Mouse (Mus musculus): ENCODE measurements around the gene Gadd45b. TPM values are rescaled to one million over a fixed set of nuclear protein-coding genes. Genes with fewer than 3 reads are reported as not detected.
A peak's percentile ranks its signal among the peaks of the same experiment; 100 is the strongest.

Gene Gadd45b
- total RNA-seq, 2 experiments from 2014 or later = 17.0 to 17.5 TPM

- TF ChIP-seq CTCF (conservative IDR thresholded peaks at IDR 0.05) = no peak
- Histone ChIP-seq H3K4me3 (peak overlapping the region; percentile 32; the same call in 1 of the 2 replicates), H3K27ac (no peak overlapping the region)
- no peak for DNase-seq (ENCODE audit: low spot score in 2 of 2)
These were observed 3.6 kb downstream of the Gadd45b start for GRCm38 (mm10) chr10:80933421-80933979.

- DNase-seq (ENCODE audit: low spot score in 2 of 2) = no peak
- TF ChIP-seq CTCF (conservative IDR thresholded peaks at IDR 0.05) = no peak
- Histone ChIP-seq H3K27ac (no peak overlapping the region), H3K4me3 (no peak overlapping the region)
These were observed 4.5 kb downstream of the Gadd45b start for GRCm38 (mm10) chr10:80934136-80934985.

- no peak overlapping the region for H3K27ac ChIP-seq
- peak; percentile 19; the same call in 1 of the 2 replicates for TF ChIP-seq CTCF (conservative IDR thresholded peaks at IDR 0.05)
- no peak for DNase-seq (ENCODE audit: low spot score in 2 of 2)
- H3K4me3 ChIP-seq = no peak overlapping the region
These were observed 5.4 kb downstream of the Gadd45b start for GRCm38 (mm10) chr10:80935241-80935640.

GRCm38 (mm10) chr10:80935698-80936097 is 5.8 kb downstream of the Gadd45b start:
- no peak for TF ChIP-seq CTCF (conservative IDR thresholded peaks at IDR 0.05)
- H3K27ac ChIP-seq = no peak overlapping the region
- no peak overlapping the region; the same call in 1 of the 2 replicates for H3K4me3 ChIP-seq
- DNase-seq (ENCODE audit: low spot score in 2 of 2) = no peak

GRCm38 (mm10) chr10:80936135-80936809 is 6.4 kb downstream of the Gadd45b start:
- peak overlapping the region; percentile 30 for H3K4me3 ChIP-seq
- DNase-seq (ENCODE audit: low spot score in 2 of 2) = peak; percentile 34 to 51
- TF ChIP-seq CTCF (conservative IDR thresholded peaks at IDR 0.05) = no peak
- H3K27ac ChIP-seq = peak overlapping the region; percentile 40

GRCm38 (mm10) chr10:80936810-80937164 is 6.9 kb downstream of the Gadd45b start:
- TF ChIP-seq CTCF (conservative IDR thresholded peaks at IDR 0.05) = no peak
- H3K27ac ChIP-seq = no peak overlapping the region
- peak overlapping the region; percentile 30; the same call in 1 of the 2 replicates for H3K4me3 ChIP-seq
- DNase-seq (ENCODE audit: low spot score in 2 of 2) = no peak

- DNase-seq (ENCODE audit: low spot score in 2 of 2) = no peak
- Histone ChIP-seq H3K27ac (no peak overlapping the region), H3K4me3 (no peak overlapping the region)
- TF ChIP-seq CTCF (conservative IDR thresholded peaks at IDR 0.05) = no peak
These were observed 7.8 kb downstream of the Gadd45b start for GRCm38 (mm10) chr10:80937646-80938045.

GRCm38 (mm10) chr10:80938831-80939550 is 9.1 kb downstream of the Gadd45b start:
- H3K4me3 ChIP-seq = no peak overlapping the region; the same call in 1 of the 2 replicates
- H3K27ac ChIP-seq = peak overlapping the region; percentile 14; the same call in 1 of the 2 replicates
- no peak for DNase-seq (ENCODE audit: low spot score in 2 of 2)
- no peak for TF ChIP-seq CTCF (conservative IDR thresholded peaks at IDR 0.05)

GRCm38 (mm10) chr10:80939671-80940070 is 9.8 kb downstream of the Gadd45b start:
- peak overlapping the region; percentile 55 for H3K4me3 ChIP-seq
- peak in 1 of 2 experiments; percentile 73 for DNase-seq (ENCODE audit: low spot score in 2 of 2)
- peak overlapping the region; percentile 46; the same call in 1 of the 2 replicates for H3K27ac ChIP-seq
- TF ChIP-seq CTCF (conservative IDR thresholded peaks at IDR 0.05) = no peak

- Histone ChIP-seq H3K27ac (peak overlapping the region; percentile 46; the same call in 1 of the 2 replicates), H3K4me3 (peak overlapping the region; percentile 55; the same call in 1 of the 2 replicates)
- DNase-seq (ENCODE audit: low spot score in 2 of 2) = no peak
- TF ChIP-seq CTCF (conservative IDR thresholded peaks at IDR 0.05) = no peak
These were observed 10.6 kb downstream of the Gadd45b start for GRCm38 (mm10) chr10:80940320-80940987.

GRCm38 (mm10) chr10:80940988-80941347 is 11.1 kb downstream of the Gadd45b start:
- H3K27ac ChIP-seq = peak overlapping the region; percentile 1; the same call in 1 of the 2 replicates

GRCm38 (mm10) chr10:80942919-80943318 is 13.0 kb downstream of the Gadd45b start:
- no peak for DNase-seq (ENCODE audit: low spot score in 2 of 2)
- H3K4me3 ChIP-seq = no peak overlapping the region
- no peak overlapping the region for H3K27ac ChIP-seq
- no peak for TF ChIP-seq CTCF (conservative IDR thresholded peaks at IDR 0.05)

More at GRCm38 (mm10) chr10:80940988-80941347, 11.1 kb downstream of the Gadd45b start:
- DNase-seq (ENCODE audit: low spot score in 2 of 2) = no peak
- TF ChIP-seq CTCF (conservative IDR thresholded peaks at IDR 0.05) = no peak
- no peak overlapping the region for H3K4me3 ChIP-seq

Data from layer of hippocampus, adult 2 months (tissue).